Mouse (Mus musculus) megakaryocyte-erythroid progenitor cell, adult 5 weeks (primary cell): Measurements from ENCODE around the gene Mmp3. TPM values are rescaled to one million over a fixed set of nuclear protein-coding genes. Genes with fewer than 3 reads are reported as not detected.

Experiments
- polyA plus RNA-seq: library from polyadenylated mRNA; stranded (reverse); fragments of >175 nt; gene quantifications from 2 replicates; pipeline ENCODE4 v1.2.3, GENCODE M21; 2012

Mmp3 gene
- polyA plus RNA-seq, result not detected in 2 replicates

DNA sequence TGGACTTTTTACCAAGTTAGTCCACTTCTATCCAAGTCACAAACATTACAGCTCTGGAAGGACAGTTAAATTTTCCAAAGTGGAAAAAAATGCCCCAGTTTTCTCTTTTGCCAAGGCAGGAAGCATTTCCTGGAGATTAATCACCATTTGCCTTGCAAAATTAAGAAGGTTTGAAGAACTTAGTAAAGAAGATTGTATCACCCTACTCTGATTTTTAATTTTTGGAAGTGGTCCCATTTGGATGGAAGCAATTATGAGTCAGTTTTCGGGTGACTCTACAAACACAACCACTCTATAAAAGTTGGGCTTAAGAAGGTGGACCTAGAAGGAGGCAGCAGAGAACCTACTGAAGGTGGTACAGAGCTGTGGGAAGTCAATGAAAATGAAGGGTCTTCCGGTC lies at the start of gene Mmp3:
TSS of gene Mmp3 (plus strand) at position 301 of the 400 bp plus-strand sequence.

DNA sequence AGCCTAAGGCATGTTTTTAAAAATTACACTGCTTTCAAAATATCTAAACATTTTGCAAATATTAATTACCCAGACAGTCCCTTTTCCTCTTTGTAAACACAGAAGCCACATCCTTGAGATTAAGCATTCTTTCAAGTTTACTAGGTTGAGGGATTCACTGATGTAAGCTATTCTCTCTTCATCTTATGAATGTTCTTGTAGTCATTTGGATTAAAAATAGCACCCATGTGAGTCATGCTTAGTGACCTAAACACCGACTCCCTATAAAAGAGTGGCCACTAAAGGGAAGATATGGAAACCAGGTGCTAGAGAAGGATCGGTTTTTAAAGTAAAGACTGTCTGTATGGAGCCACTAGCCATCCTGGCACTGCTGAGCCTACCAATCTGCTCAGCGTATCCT lies 56.4 kb downstream of the Mmp3 start, which contains the start of gene Mmp10:
TSS of gene Mmp10 (plus strand) at position 302 of the 400 bp plus-strand sequence.

Other genes starting within 250 kb of the Mmp3 start
- gene Mmp13, start 173.3 kb upstream of the Mmp3 start, polyA plus RNA-seq, result 0.05 TPM in 1 of 2 replicates, not detected in the other
- gene Mmp12, start 101.4 kb upstream of the Mmp3 start, polyA plus RNA-seq, result not detected in 2 replicates
- gene Mmp1b, start 57.8 kb upstream of the Mmp3 start, polyA plus RNA-seq, result not detected in 2 replicates
- gene Mmp10, start 56.5 kb downstream of the Mmp3 start, polyA plus RNA-seq, result not detected in 2 replicates
- gene Mmp8, start 112.6 kb downstream of the Mmp3 start, polyA plus RNA-seq, result 0.68 and 2.5 TPM in 2 replicates
- not detected in 2 replicates for gene Mmp27, start 125.6 kb downstream of the Mmp3 start, polyA plus RNA-seq
- gene Mmp20, start 182.4 kb downstream of the Mmp3 start, polyA plus RNA-seq, result not detected in 2 replicates
- gene Mmp7, start 246.3 kb downstream of the Mmp3 start, polyA plus RNA-seq, result not detected in 2 replicates